Mouse (Mus musculus): ENCODE measurements around the gene Olfr1275.

- TF ChIP-seq POLR2A (IDR thresholded peaks at IDR 0.05; ENCODE audit: borderline replicate concordance, extremely low read depth, insufficient read depth, insufficient read length, poor library complexity, severe bottlenecking) (no peak), CTCF (IDR thresholded peaks at IDR 0.05; ENCODE audit: borderline replicate concordance, extremely low read depth, insufficient read depth, insufficient read length) (no peak)
Measured at GRCm38 (mm10) chr2:111235186-111235585, at the start of gene Olfr1275.

All from brain, embryonic 14.5 days (tissue).